Mouse (Mus musculus) ES-E14 (cell line): Measurements from ENCODE around the gene Hmx1.

Source experiments
- HCFC1 ChIP-seq: IDR thresholded peaks from 2 replicates; pipeline ENCODE4 v1.6.1; 2012; ENCODE audit warnings: low read length, inconsistent platforms, borderline replicate concordance; ENCODE audit not compliant: insufficient read depth
- MAFK ChIP-seq: IDR thresholded peaks from 2 replicates; pipeline ENCODE4 v1.6.1; 2014; ENCODE audit warnings: mild to moderate bottlenecking, low read depth, low read length, inconsistent platforms; ENCODE audit not compliant: insufficient read depth
- ZC3H11A ChIP-seq: IDR thresholded peaks from 2 replicates; pipeline ENCODE4 v1.6.1; 2012; ENCODE audit warnings: low read depth, mild to moderate bottlenecking, inconsistent platforms, low read length, borderline replicate concordance

DNA sequence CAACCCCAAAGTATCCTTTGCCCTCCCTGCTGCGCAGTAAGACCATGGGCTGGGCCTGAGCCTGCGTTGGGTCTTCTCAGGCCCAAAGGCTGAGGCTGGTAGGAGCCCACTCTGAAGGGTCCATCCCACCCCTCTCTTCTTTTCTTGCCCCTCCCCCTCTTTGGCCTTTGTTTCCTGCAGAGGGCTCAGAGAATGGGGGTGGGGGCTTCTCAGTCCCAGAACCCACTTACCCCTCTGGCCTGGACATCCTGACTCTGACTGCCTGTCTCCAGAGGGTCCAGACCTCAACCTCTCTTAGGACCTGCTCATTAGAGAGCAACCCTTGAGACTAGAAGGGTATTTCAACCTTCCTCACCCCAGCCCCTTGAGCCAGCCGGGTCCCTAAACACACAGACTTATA lies 1.0 kb downstream of the Hmx1 start:
- no peak for TF ChIP-seq HCFC1
- no peak for TF ChIP-seq ZC3H11A
- no peak for TF ChIP-seq MAFK
